Mouse (Mus musculus): ENCODE results near the gene Dffb.
A peak's percentile ranks its signal among the peaks of the same experiment; 100 is the strongest.

DNA sequence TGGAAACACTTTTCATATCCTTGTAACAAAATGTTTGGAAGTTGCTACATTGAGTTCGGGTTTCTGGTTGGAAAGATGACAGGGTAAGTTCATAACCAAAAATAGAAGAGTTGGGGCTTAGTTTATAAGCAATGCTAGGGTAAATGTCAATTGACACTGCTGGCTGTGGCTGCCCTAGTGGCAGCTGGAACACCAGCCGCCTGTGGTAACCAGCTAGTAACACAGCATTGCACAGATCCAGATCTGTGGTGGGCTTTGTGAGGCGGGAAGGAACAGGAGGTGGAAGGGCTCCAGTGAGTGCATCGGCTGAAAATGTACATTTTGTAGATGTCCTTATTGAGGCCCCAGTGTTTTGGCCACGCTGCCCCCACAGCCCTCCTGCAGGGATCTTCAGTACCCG lies 842 bp upstream of the Dffb start:
- peak; percentile 19; the same call in 1 of the 2 replicates for TF ChIP-seq CTCF (IDR thresholded peaks at IDR 0.05; ENCODE audit: low read depth)
- no peak for TF ChIP-seq EP300 (optimal IDR thresholded peaks at IDR 0.05)

Data from stomach, postnatal 0 days (tissue).